Mouse (Mus musculus) cerebellum, adult 9-11 months (tissue): Measurements from ENCODE around the gene Vps16.
A peak's percentile ranks its signal among the peaks of the same experiment; 100 is the strongest.

Experiments used
- DNase-seq: peaks from one replicate; pipeline ENCODE4 v3.0.0; 2022

The Vps16 gene

DNA sequence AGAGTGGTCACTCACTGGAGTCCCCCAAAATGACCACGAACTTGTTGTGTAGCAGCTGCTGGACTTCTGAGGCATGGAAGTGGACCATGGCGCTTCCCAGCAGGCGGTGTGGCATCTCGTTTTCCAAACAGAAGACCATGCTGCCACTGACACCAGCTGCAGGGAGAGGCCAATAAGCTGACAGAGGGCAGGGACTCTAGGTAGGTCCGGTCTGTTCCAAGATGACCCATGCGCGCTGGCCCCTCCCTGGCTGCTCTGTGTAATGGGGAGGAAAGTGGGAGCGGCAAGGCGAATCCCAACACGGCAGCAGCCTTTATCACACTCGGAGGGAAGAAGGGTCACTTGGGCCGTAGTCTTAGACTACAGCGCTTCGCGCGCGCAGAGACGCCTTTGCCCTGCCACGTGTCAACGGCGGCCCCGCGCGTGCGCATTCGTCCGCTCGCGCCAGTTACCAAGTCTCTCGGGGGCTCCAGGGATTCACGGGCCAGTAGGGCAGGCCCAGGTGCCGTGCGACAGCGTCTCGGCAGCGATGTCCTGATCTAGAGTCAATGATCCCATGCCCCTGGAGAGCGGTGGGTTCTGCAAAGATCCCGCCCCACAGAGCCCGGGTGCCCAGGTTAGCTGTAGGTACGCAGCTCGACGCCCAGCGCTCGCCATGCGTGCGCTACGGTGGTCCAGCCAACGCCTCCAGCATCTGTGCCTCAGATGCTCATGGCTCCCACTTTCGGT lies 578 bp upstream of the Vps16 start:
- peak; percentile 87 for DNase-seq

DNA sequence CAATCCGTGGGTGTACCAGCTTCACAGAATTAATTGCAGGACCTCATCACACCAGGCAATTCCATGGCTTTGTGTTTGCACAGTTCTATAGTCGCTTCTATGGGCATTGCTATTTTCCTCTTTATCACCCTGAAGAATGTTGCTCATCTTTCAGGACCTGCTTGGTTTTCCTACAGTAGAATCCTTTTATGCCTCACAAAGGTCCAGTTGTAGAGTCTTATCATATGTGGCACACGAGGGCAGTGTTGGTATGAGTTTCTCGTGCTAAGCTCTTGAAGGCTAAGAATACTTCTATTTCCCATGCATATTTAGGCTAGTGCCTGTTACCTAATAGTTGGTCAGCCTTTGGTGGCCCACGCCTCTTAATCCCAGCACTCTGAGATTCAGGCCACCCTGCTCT lies 973 bp downstream of the Vps16 start:
- no peak for DNase-seq

DNA sequence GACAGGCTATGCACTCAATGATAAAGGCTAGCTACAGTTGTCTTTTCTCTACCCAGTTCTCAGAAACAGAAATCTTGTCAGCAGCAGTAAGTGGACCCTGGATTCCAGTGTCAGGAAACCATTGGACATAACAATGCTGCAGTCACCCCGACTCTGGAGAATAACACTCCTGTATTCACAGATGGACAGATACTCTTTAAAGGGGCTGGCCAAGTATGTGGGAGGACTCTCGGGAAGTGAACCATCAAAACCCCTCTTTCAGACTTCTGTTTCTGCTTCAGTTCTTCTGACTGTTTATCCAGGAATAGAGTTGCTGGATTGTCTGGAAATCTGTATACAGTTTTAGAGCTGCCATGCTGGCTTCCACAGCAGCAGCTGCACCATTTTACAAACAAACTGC lies 5.7 kb downstream of the Vps16 start:
- no peak for DNase-seq

DNA sequence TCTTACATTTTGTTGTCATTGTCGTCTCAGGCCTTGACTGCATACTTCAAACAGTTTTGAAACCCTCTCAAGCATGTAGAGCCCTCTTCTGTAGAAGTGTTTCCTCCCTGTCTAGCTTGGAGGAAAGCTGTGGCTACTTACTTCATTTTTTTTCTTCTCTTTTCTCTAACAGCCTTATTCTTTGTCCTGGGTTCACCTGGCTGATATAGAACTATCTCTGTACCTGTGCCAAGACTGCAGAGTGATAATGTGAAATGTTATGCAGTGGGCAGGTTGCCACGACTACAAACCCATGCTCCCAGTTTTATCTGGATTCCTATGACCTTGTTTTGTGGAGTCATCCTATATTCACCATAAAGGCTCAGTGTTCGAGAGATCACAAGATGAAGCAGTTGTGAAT lies 6.3 kb downstream of the Vps16 start:
- DNase-seq: no peak

DNA sequence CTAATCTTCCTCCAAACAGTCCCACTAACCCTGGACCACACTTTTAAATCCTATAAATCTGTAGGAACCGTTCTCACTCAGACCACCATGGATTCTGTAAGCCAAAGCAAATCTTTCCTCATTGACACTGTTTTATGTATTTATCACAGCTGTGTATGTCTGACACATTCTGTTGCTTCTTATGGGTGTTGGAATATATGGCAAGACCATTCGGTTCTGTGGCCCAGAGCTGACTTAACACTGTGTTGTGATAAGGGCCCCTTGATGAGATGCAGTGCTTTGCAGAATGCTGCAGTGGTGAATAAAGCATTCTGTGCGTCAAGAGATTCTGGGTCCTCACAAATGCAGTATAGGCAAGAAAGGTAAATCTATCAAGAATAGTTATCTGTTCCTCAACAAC lies 8.0 kb downstream of the Vps16 start:
- no peak for DNase-seq

DNA sequence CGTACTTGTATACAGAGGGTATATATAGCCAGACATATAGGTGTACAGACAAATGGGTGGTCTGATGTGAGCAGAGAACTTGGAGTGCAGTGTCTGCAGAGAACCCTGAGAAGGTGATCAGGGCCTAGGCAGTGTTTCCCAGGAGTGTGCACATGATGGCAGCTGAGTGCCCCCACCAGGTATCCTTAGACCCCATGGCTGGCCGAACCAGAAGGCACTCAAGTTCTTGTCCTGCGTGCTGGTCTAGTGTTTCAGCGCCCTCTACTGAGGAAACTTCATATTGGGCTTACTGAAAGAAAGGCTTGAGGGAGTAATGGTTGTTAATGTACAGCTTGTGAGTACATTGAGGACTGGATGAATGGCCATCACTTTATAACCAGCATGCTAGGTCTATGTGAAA lies 9.0 kb downstream of the Vps16 start:
- no peak for DNase-seq

DNA sequence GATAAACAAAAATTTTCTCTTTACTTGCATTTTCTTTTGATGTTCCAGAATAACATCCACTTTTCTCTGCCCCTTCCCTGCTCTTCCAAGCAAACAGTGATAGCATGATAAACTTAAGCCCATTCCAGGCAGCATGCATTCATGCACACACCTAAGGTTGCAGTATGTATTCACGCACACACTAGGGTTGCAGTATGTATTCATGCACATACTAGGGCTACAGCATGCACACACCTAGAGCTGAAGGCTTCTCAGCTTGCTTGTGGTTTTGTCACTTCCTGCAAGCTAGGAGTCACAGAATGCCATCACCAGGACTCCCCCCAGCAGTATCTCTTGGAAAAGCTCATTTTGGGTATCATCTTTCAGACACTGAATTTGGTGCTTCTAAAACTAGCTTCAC lies 12.6 kb downstream of the Vps16 start:
- DNase-seq: no peak

DNA sequence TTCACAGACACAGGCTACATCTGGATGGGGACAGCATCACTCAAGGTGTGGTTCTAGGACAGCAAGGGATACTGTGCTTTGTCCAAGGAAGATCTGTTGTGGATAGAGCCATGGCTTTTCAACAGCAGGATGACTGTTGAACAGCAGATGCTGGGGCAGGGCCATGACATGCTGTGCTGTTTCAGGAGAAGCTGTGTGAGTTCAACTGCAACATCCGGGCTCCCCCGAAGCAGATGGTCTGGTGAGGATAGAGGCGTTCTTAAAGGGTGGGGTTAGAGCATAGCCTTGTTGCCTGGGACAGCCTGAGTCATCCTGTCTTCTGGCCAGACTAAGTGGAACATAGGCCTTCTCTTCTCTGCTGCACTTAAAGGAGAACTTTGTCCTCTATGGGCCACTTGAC lies 14.7 kb downstream of the Vps16 start:
- DNase-seq: no peak

DNA sequence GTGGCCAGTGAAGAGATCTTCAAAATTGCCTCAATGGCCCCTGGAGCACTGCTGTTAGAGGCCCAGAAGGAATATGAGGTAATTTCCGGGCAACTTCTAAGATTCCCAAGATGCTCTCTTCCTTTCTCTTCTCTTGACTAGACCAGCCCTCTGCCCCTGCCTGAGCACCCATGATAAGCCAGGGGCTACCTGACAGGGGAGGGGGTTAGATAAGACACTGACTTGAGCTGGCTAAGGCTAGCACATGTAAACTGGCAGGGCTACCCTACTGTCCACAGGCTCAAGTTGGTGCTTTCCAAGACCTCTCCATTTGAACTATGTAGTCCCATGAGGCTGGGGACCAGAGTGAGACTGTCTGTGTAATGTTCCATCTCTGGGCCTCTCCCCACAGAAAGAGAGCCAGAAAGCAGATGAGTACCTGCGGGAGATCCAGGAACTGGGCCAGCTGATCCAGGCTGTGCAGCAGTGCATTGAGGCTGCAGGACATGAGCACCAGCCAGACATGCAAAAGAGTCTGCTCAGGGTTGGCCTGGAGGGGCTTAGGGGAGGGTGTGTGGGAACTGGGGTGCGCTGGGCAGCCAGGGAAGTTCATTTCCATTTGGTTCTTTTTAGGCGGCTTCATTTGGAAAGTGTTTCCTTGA lies 15.8 kb downstream of the Vps16 start:
- no peak for DNase-seq

DNA sequence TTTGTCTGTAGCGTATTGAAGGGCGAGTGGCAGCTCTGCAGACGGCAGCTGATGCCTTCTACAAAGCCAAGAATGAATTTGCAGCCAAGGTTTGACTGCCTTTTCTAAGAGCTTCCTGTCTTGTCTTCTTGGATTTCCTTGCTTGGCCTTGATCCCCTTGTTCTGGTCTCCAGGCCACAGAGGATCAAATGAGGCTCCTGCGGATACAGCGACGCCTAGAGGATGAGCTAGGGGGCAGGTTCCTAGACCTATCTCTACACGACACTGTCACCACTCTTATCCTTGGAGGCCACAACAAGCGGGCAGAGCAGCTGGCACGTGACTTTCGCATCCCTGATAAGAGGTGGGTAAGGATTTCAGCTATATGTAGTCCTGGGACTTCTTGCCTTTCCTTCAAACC lies 18.0 kb downstream of the Vps16 start:
- DNase-seq: no peak

DNA sequence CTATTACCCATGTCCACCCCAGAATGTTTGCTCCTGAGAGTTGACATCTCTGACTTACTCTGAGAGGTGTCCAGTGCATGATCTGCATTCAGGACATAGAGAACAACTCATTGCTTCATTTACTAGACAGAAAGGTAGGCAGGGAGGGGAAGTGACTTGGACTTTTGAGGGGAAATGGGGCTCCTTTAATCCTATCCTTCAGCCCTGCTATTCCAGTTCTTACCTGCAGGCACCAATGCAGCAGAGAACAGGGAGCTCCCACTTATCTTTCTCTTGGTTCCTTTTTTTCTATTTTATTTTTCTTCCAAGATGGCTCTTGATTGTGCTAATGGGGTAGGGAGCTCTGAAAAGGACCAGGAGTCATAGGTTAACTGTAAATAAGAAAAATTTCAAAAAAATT lies 24.3 kb downstream of the Vps16 start:
- DNase-seq: no peak

DNA sequence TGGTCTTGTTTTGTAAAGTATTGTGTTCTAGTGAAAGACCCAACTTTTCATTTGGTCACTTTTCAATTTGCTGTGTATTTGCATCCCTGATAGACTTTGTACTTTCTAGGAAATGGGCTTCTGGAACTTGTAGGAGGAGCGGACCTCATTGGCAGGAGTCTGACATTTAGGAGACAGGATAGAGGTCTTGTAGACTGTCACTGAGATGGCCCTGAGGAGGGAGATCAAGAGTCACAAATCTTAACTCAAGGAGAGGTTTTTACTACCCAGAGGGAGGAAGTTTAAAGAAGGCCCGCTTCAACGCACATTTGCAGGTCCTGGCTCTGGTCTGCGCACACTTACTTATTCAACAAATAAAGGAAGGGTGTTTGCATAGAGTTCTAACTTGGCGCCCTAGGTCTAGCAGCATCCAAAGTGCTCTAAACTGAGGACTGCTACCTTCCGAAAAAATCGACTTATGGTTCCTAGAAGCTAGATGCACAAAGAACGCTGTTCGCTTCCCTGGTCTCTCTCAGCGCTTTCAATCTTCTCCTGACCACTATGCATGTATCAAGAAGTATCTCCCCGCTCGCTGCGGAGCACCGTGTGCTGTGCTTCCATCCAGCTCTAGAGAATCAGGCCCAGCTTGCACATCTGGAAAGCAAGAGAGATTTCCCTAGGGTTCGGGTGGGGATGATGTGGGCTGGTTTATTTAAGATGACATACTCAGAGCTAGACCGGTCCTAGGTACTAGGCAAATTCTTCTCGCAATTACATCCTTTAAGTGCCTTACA lies 25.1 kb downstream of the Vps16 start:
- no peak for DNase-seq

DNA sequence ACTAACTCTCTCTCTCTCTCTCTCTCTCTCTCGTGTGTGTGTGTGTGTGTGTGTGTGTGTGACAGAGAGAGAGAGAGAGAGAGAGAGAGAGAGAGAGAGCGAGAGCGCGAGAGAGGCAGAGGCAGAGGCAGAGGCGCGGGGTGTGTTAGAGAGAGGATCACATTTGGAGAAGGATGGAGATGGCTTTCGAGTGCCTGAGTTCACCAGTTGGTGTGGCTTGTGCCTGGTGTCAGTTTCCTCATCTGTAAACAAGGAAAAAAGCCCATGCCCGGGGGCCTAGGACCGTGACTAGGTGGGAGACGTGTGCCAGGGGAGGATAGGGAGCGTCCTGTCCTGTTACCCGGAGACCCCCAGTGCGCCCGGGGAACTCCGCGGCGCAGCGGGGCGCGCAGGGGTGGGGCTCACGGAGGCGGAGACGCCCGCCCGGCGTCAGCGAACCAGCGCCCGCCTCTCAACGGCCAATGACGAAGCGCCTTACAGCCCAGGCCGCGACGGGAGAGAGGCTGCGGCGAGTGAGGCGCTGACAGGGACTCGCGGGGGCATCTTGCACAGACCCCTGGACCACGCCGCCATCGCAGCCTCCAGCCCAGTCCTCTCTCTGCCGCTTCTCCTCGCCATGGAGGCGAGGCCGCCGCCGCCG lies 25.8 kb downstream of the Vps16 start, which contains the start of gene Ptpra:
Ptpra (plus strand) TSS at position 485 of the 640 bp plus-strand sequence.
- DNase-seq: peak; percentile 90

DNA sequence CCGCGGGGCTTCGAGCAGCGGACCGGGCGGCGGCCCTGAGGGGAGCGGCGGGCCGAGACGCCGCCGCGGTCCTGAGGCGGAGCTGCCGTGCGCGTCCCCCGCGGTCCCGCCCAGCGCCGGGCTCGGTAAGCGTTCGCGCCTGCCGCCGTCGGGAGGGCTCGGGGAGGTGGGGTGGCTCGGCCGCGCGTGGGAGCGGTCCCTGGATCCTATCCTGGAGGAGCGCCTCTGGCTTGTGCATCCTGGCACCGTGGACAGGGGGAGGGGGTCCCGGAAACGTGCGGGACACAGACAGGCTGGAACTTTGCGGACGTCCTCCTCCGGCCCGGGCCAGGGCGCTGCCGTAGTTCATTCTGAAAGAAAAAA lies 26.3 kb downstream of the Vps16 start:
- peak; percentile 81 for DNase-seq

DNA sequence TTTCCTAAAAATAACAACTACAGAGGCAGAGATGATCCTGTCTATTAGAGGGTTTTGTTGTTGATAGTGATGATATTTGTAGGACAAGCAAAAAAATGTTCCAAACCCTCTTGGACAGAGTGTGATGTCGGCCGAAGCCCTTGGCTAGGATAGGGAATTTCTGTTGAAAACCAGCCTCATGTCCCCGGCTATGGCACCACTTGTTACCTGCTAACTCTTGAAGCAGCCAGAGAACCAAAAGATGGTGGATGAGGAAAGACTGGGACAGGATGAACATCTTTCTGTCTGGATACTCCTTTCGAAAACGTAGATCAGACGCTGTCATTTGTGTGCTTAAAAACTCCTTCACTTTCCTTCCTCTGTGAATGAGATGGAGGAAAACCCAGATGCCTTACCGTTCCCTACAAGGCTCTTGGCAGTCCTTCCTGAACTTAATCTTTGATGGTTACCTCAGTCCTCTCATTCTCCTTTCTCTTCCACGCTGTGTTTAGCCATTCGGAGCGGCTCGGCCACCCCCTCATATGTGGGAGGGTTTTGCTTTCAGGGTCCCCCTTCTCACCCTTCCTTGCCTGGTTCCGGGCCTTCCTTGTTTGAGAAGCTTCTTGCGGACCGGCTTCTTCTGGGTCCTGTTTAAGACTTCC lies 27.1 kb downstream of the Vps16 start:
- DNase-seq: no peak

DNA sequence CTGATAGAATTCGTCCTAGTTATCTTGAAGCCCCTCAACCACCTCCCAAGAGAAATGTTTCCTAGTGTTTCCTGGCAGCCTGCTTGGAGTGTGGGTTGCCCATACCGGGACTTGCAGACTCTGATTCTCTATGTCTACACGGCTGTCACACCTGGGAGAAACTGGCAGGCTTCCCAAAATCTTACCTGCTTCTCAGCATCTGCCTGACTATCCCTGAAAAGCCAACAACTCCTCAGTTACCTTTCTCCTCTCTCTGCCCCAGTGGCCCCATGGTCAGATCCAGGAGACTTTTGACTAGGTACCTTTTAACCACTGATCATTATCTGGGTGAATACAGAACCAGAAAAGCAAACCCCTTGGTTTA lies 27.6 kb downstream of the Vps16 start:
- peak; percentile 37 for DNase-seq

DNA sequence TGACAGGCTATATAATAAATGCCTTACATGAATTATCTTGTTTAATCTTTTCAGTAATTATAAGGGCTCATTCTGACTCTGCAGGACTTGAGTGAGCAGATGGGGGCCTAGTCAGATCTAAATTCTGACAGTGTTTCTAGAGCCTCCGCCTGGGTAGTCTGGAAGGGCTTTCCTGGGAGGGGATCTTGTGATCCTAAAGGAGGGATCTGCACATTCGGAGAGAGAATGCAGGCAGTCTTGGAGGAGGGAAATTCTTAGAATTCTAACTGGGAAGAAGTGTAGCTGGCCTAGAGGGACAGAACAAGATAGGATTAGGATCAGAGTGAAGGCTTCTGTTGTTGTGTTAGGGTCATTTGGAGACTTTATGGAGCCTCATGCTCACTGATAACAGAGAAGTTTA lies 28.1 kb downstream of the Vps16 start:
- DNase-seq: no peak

DNA sequence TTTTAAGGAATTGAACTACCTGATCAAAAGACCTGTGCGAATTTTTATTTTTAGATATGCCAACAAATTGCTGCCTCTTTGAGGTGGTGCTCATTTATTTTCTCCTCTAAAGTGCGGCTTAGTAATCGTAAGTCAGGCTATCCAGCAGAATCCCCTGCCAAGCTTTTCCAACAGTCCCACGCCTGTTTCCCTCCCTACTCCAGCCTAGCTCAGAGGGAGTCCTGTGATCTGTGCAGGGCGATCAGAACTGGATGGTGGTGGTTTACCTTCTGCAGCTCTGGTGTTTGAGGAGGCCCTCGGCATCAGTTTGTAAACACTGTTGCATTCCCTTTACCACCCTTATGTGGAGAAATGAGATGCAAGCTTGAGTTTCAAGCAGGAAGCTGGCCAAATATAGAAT lies 29.3 kb downstream of the Vps16 start:
- DNase-seq: no peak

DNA sequence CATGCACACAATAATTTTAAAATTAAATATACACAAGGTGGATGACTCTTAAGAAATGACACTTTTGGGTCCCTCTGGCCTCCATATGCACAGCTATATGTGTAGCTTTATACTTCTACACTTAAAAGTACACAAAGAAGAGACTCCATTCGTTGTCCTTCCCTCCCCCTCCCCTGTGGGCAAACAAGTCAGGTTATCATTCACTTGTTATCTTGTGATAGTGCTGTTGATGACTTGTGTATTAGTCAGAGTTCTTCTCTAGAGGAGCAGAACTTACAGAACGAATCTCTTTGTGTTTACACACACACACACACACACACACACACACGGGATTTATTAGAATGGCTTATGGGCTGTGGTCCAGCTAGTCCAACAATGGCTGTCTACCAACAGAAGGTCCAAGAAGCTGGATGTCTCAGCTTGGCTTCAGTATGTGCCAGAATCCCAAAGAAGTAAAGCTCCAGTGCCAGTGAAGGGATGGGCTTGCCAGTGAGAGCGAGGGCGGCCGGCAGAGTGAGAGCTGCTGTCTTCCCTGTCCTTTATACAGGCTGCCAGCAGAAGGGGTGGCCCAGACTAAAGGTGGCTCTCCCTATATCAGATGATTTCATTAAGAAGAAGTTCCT lies 30.7 kb downstream of the Vps16 start:
- peak; percentile 79 for DNase-seq

DNA sequence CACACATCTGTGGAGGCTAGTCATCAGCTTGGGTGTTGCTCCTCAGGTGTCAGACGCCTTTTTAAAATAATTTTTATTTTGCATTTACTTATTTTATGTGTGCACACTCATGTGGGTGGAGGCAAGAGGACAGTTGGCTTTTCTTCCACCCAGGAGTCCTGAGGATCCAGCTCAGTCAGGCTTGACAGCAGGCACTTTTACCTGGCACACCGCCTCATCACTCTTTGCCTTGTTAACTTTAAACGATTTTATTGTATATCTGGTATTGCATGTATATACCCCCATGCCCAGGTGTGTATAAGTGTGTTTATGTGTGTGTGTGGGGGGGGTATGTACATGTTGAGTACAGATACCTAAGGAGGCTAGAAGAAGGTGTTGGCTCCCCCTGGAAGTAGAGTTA lies 33.7 kb downstream of the Vps16 start:
- DNase-seq: no peak

DNA sequence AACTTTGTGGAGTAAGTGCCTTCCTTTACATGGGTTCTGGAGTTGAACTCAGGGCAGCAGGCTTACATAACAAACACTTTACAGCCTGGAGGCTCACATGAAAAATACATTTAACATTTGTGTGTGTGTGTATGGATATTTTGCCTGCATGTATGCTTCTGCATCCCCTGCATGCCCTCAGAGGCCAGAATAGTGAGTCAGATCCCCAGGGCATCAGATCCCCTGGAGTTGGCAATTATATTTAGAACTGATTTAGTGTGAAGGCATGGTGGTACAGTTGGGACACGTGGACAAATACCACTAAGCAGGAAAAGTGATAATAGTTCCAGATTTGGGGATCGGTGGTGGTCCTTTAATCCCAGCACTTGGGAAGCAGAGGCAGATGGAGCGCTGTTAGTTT lies 35.4 kb downstream of the Vps16 start:
- DNase-seq: no peak

DNA sequence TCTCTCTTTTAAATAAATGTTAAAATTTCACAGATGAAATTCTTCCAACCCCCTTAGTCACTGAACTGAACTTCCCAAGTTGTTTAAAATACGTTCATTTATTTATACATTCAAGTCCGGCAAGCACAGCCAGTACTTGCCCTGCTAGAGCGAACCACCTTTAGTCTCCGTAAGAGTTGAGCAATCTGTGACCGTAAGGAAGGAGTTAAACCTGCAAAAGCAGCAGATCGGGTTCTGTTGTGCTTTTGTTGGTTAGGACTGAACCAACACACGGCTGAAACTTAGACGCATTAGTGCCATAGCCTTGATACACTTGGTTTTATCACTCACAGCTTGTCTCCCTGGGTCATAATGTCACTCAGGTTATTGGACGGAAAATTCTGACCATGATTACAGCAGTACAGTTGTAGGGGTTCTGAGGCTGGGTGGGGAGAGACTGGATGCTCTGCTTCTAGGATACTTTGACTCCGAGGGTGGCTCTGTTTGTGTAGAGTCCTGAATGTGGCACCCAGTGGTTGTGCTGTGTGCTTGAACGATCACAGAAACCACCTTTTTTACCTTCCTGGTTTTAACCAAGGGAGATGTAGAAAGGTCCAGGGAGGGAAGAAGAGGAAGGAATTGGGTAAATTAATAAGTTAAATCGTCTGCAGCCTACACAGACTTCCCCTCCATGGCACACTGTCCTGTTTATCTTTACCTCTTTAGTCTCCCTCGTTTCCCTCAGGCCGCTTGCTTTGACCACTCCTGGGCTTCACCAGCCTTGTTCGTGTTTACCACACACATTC lies 37.3 kb downstream of the Vps16 start:
- DNase-seq: no peak
